Mouse (Mus musculus) thymus, postnatal 0 days (tissue): ENCODE measurements at regions not wholly inside any gene's neighbourhood (a gene's known extent, or its start where the extent isn't known, plus 50 kb on each side); places are given as distances from the start of the nearest gene placed in this dataset.
A peak's percentile ranks its signal among the peaks of the same experiment; 100 is the strongest.
"Not testable (repeated sequence)": the region's sequence is repeated elsewhere in the genome, so short reads cannot be mapped to it uniquely, and the experiment has no call there.

Experiments used
- DNase-seq: peaks from one replicate; pipeline ENCODE4 v3.0.0-alpha.2; 2015; ENCODE audit warnings: low spot score

DNA sequence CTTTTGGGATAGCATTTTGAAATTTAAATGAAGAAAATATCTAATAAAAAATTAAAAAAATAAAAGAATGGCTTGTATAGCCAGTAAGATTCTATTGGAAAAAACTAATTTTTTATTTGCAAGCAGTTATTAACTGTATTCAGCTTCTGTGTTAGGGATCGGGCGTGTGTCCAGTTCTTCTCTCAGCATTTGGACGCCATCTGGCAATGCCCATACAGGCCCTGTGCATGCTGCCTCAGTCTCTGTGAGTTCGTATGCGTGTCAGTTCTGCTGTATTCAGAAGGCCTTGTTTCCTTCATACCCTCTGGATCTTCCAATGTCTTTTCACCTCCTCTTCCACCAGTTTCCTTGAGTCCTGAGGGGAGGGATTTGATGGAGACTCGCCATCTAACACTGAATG lies 123.8 kb upstream of the Nabp1 start:
- no peak for DNase-seq

GRCm38 (mm10) chr1:51600425-51600824 lies 122.2 kb upstream of the Nabp1 start:
- peak; percentile 82 for DNase-seq

DNA sequence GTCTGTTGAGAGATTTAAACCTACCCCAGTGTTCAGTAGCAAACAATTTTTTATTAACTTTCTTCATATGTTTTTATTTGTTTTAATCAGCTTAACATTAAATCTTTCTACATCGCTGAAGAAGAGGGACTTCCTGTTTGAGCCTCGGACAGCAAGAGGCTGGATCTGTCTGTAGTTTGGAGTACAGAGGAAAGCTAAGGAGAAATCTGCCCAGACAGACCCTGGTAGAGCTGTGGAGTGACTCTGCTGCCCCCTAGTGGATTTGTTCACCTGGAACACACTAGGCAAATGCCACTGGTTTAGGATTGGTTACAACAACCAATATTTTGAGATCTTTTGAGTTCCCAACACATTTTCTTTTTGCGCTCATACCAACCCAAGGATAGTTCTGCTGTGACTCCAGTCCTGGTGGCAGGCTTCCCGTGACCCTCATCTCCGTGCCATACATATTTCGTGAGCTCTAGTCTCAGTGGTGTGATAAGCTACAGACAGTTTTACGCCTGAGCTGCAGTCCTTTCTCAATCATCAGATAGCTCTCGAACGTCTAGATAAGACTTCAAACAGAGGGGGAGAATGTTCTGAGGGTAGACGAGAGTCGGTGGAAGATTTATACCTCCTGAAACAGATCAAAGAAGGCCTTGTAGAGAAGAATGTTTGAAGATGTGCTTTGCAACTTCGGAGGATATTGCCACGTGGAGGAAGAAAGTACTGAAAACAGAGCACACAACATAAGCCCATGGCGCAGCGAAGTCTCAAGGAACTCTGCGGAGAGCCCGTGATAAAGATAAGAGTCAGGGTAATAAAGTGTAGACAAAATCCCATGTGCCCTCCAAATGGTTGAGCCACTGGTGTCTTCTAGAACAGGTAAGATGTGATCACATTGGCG lies 119.0 kb upstream of the Nabp1 start:
- peak; percentile 90 for DNase-seq

DNA sequence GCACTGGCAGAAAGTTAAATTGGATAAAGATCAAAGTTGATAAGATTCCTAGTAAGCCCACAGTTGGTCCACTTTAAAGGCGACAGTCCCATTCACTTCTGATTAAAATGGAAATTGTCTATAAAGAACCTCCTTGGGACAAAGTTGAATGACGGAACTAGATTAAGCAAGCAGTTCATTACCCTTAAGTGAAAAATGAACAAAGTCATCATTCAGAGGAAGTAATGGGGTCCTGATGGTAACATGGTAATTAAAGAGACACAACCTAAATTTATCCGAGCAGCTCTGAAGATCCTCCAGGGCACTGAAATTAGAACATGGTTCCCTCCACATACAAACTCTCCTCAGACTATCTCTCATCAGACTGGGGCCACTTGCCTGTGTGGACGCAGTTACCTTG lies 116.4 kb upstream of the Nabp1 start:
- DNase-seq: no peak

DNA sequence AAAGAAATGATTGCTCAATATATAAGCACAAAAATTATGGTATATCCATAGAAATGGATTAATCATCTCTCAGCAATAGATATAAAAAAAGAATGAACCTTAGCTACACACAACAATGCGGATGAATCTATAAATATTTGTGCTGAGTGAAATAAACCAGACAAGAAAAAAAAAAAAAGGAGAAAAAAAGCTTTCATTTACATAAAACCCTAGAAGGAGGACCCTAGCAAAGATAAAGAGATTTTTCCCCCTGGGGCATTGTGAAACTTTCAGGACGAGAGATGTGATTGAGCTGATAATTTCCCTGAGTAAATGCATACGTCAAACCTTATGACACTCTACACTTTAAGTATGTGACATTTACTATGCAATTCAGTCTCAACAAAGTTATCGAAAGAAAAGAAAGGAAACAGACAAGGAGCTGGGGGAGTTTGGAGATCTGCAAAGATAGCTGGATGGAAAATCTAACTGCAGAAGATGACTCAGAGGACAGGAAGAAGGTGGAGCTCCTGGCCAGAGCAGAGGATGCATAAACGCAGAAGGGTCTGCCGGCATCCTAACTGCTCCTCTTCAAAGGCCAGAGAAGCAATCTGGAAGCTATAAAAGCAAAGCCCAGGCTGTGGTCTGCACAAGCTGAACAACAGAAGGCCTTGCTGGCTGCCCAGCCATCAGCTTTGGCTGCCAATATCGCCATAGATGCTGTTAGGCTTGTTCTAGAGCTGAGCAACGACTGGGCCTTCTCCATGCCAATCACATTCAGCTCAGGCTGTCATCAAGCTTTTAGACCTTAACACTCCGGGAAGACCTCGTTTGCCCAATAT lies 115.6 kb upstream of the Nabp1 start:
- peak; percentile 52 for DNase-seq

DNA sequence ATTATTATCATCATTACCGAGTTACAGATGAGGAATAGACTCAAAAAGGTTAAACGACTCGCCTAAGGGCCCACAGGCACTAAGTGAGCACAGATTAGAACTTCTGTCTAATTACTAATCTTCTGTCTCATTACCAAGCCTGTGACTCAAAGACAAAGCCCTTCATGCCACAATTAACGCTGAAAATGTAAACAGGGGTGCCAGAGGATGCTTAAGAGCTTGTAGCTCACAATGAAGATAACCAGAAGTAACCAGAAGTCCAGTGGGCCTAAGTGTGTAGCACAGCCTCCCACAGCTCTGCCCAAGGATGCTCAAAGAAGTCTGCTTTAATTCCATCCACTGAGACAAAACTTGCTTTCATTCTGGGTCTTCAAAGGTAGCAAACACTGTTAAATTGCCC lies 113.7 kb upstream of the Nabp1 start:
- DNase-seq: no peak

DNA sequence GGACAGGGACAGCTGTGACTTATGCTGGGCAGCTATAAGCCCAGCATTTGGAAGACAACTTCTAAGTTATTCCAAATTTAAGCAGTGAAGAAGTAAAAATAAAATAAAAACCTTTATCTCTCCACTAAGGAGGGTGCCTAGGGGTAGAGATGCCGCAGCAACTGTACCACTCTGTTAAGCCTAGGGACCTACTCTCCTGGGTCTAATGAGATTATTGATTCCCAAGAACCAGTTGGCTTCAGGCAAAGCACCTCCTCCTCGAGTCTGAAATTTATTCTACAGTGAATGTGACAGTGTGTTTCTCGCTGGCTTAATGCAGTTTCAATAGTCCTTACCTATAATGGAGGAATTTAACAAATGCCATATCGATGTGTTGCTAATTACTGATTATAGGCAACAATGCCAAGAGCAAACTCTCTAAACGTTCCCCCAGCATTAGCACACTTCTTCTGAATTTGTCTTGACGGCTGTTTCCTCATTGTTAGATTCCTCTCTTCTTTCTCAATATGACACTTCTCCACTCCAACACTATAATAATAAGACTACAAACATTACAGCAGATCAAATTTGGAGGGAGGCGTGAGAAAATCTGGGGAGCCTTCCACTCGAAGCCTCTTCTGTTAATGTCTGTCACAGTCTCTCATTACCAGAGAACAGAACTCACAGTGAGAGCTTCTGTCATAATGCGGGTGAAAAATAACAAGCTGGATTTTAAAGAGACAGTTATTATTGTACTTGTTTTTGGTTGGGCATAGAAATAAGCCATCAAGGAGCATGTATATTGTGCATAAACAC lies 112.6 kb upstream of the Nabp1 start:
- DNase-seq: no peak

- DNase-seq: peak; percentile 96
Observed at GRCm38 (mm10) chr1:51584925-51585424, 106.8 kb upstream of the Nabp1 start.

- peak; percentile 14 for DNase-seq
Observed at GRCm38 (mm10) chr1:51583871-51584270, 105.6 kb upstream of the Nabp1 start.

DNA sequence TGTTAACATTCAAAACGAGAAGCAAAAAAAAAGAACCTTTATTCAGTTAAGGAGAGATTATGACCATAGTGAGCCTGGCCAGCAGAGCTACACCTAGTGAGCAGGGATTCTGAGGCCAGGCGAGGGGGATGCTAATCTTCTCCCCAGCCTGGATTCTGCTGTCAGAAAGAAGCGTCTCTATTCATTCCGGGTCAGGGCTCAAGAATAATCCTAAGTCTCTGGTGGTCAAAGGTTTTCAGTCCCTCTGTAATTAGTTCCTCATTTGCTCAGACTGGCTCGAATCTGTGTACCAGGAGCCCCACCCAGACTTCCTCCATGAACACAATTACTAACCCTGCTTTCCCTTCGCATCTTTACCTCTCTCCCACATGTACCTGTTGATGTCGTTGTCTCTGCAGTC lies 101.8 kb upstream of the Nabp1 start:
- no peak for DNase-seq

GRCm38 (mm10) chr1:51577701-51578100 lies 99.5 kb upstream of the Nabp1 start:
- DNase-seq: peak; percentile 68

DNA sequence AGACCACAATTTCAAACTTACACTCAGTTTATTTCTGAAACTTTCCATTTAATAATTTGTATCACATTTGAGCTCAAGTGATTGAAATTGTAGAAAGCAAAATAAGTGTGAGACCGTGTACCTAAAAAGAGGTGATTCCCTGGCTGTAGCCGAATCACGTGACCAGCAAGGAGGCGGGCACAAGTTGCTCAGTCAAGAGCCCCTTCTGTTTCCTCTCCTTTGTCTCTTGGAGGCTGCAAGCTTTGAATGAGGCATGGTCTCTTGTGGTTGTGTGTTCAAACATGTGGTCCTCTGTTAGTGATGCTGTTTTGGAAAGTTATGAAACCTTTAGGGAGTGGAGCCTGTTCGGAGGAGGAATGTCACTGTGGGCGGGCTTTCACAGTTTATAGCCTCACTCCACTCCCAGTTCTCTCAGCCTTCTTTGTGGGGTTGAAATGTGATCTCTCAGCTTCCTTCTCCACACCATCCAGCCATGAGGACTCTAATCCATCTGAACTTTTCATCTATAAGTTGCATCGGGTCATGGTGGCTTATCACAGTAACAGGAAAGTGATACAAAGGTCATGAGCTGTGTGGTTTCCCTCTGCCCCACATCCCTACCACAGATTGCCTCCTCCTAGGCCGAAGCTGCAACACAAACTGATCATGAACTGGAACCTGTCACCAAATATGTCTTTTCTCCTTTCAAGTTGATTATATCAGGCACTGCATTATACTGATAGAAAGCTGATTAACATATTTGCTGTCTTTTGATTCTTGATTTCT lies 94.3 kb upstream of the Nabp1 start:
- no peak for DNase-seq

- DNase-seq: no peak
Observed at GRCm38 (mm10) chr1:51569625-51570024, 91.4 kb upstream of the Nabp1 start.

GRCm38 (mm10) chr1:51566170-51566649 lies 88.0 kb upstream of the Nabp1 start:
- DNase-seq: no peak

DNA sequence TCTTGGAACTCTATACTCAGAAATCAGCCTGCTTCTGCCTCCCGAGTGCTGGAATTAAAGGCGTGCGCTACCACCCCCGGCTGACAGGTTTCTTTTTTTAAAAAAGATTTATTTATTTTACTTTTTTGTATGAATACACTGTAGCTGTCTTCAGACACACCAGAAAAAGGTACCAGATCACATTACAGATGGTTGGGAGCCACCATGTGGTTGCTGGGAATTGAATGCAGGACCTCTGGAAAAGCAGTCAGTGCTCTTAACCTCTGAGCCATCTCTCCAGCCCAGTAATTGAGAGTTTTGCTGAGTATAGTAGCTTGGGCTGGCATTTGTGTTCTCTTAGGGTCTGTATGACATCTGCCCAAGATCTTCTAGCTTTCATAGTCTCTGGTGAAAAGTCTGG lies 78.4 kb upstream of the Nabp1 start:
- DNase-seq: not testable (repeated sequence)

DNA sequence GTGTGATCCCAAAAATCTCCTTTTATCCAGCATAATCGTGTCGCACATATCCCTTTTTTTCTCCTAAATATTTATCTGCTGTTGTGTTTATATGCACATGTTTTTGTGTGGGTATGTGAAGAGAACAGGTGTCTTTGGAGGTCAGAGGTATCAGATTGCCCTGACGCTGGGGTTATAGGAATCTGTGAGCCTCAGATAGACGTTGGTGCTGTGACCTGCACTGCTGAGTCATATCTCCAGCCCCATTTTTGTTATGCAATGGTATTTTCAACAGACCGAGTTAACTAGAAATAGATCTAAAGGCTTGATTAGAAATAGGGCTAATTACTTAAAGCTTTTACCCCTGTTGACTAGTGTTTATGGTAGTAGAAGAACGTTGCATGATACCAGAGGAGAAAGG lies 75.5 kb upstream of the Nabp1 start:
- DNase-seq: no peak

- no peak for DNase-seq
Observed at GRCm38 (mm10) chr1:51551624-51552023, 73.4 kb upstream of the Nabp1 start.

DNA sequence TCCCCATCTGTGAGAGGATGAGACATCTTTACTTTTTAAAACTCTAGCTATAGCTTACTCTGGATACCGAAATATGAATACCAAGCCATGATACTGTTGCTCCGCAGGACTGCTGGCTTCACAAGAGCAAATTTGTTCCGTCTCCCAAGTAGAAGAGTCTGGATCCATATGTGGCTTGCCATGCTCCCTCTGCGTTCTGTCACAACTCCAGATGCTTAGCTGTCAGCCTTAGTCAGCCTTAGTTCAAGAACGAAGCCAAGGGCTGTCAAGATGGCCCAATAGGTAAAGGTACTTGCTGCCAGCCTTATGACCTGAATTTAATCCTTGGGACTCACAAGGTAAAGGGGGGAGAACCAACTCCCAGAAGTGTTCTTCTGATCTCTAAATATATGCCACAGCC lies 64.6 kb upstream of the Nabp1 start:
- DNase-seq: no peak

DNA sequence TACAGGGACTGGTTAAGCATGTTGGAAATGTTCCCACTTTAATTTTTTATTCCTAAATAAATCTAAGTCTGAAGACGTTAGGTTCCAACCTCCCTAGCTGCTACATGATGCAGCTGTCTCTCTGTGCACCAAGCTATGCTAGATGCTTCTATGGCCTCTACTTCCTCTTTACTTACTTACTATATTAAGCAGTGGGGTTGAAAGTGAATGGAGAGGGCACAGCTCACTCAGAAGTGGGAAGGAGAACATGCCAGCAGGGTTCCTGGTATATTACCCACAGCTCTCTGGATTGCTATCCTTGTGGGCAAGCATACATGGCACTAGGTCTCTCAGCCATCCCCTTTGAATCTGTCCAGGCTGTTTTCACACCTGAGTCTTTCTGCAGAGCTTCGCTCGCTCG lies 61.4 kb upstream of the Nabp1 start:
- DNase-seq: peak; percentile 46

GRCm38 (mm10) chr1:51538836-51539235 lies 60.6 kb upstream of the Nabp1 start:
- DNase-seq: no peak
